Mouse (Mus musculus): ENCODE measurements around the gene Slc25a35. TPM values are rescaled to one million over a fixed set of nuclear protein-coding genes. Genes with fewer than 3 reads are reported as not detected.
"Not testable (repeated sequence)": the region's sequence is repeated elsewhere in the genome, so short reads cannot be mapped to it uniquely, and the experiment has no call there.

Slc25a35 gene
- total and polyA plus RNA-seq, 2 experiments from 2014 or later: 1.3 to 1.4 TPM

GRCm38 (mm10) chr11:68982639-68983369, 14.9 kb downstream of the Slc25a35 start:
- Histone ChIP-seq H3K36me3 (ENCODE audit: insufficient read depth) (peaks cover 10% of the 10 kb centered on the region), H3K27me3 (ENCODE audit: insufficient read depth, low read length) (no peaks in the 10 kb centered on the region), H3K4me1 (ENCODE audit: insufficient read depth) (no peaks in the 10 kb centered on the region), H3K27ac (ENCODE audit: low read depth, low read length) (no peak overlapping the region), H3K4me3 (ENCODE audit: low read depth, low read length) (no peak overlapping the region), H3K9ac (0 out of 2 replicates have a peak overlapping the region, but pooled peaks have one; percentile 1), H3K4me2 (ENCODE audit: low read depth) (no peak overlapping the region), H3K9me3 (ENCODE audit: low read length) (no peaks in the 10 kb centered on the region)
- DNase-seq (peak; percentile 81), ATAC-seq (peak; percentile 50)
- TF ChIP-seq CTCF (IDR thresholded peaks at IDR 0.05; ENCODE audit: low read depth): peak; percentile 88
- 26% methylated on average over 4 of the region's 4 CpGs for WGBS

- 76% methylated on average over 11 of the region's 11 CpGs for WGBS
- Histone ChIP-seq H3K27ac (ENCODE audit: low read depth, low read length) (no peak overlapping the region), H3K4me3 (ENCODE audit: low read depth, low read length) (no peak overlapping the region), H3K36me3 (ENCODE audit: insufficient read depth) (peaks cover 50% of the 10 kb centered on the region), H3K27me3 (ENCODE audit: insufficient read depth, low read length) (no peaks in the 10 kb centered on the region), H3K4me1 (ENCODE audit: insufficient read depth) (no peaks in the 10 kb centered on the region), H3K9me3 (ENCODE audit: low read length) (no peaks in the 10 kb centered on the region), H3K4me2 (ENCODE audit: low read depth) (no peak overlapping the region), H3K9ac (no peak overlapping the region)
- TF ChIP-seq CTCF (IDR thresholded peaks at IDR 0.05; ENCODE audit: low read depth): no peak
- no peak for ATAC-seq
- no peak for DNase-seq
Measured at GRCm38 (mm10) chr11:68987365-68987882, 19.5 kb downstream of the Slc25a35 start.

DNA sequence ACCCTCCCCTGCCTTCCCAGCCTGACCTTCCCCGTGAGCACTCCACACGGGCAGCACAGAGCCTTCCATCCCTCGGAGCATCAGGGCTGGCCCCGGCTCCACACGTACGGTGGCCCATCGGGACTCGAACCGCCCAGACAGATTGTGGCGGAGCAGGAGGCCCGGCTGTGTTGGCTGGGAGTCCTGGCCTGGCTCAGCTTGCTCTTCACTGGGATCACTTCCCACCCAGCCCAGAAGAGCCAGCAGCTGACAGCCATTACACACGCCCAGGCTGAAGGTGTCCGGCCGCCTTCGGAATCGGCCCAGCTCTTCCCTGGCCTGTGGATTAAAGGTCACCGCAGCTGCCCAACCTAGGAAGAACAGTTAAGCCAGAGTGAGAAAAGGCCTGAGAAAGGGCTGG, 20.4 kb downstream of the Slc25a35 start:
- no peak overlapping the region for H3K27ac ChIP-seq (ENCODE audit: low read depth, low read length)
- no peak for ATAC-seq
- no peak for DNase-seq
- 92% methylated on average over 17 of the region's 17 CpGs for WGBS
- no peak overlapping the region for H3K4me3 ChIP-seq (ENCODE audit: low read depth, low read length)
- H3K4me2 ChIP-seq (ENCODE audit: low read depth): no peak overlapping the region
- no peaks in the 10 kb centered on the region for H3K9me3 ChIP-seq (ENCODE audit: low read length)
- H3K4me1 ChIP-seq (ENCODE audit: insufficient read depth): no peaks in the 10 kb centered on the region
- TF ChIP-seq CTCF (IDR thresholded peaks at IDR 0.05; ENCODE audit: low read depth): no peak
- H3K9ac ChIP-seq: no peak overlapping the region
- peaks cover 59% of the 10 kb centered on the region for H3K36me3 ChIP-seq (ENCODE audit: insufficient read depth)
- H3K27me3 ChIP-seq (ENCODE audit: insufficient read depth, low read length): no peaks in the 10 kb centered on the region

- Histone ChIP-seq H3K27ac (ENCODE audit: low read depth, low read length) (no peak overlapping the region), H3K9ac (no peak overlapping the region), H3K4me2 (ENCODE audit: low read depth) (no peak overlapping the region), H3K4me1 (ENCODE audit: insufficient read depth) (no peaks in the 10 kb centered on the region), H3K9me3 (ENCODE audit: low read length) (no peaks in the 10 kb centered on the region), H3K27me3 (ENCODE audit: insufficient read depth, low read length) (no peaks in the 10 kb centered on the region), H3K4me3 (ENCODE audit: low read depth, low read length) (no peak overlapping the region), H3K36me3 (ENCODE audit: insufficient read depth) (peaks cover 89% of the 10 kb centered on the region)
- no peak for TF ChIP-seq CTCF (IDR thresholded peaks at IDR 0.05; ENCODE audit: low read depth)
- 86% methylated on average over 7 of the region's 7 CpGs for WGBS
- DNase-seq: no peak
- no peak for ATAC-seq
Measured at GRCm38 (mm10) chr11:68993122-68993521, 25.2 kb downstream of the Slc25a35 start.

DNA sequence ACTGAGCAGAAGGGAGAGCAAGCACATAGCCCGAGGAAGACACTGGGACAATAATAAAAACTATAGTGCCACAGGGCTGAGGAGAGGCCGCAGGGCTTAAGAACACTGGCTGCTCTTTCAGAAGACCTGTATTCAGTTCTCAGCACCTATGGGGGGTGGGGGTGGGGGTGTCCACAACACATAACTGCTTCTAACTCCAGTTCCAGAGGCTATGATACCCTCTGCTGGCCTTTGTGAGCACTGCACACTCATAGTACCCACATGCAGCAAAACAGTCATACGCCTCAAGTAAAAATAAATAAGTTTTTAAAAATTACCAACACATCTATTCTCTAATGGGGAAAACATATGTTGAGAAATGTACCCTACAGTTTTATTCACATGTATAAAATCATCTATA, 26.4 kb downstream of the Slc25a35 start:
- DNase-seq: no peak
- Histone ChIP-seq H3K27me3 (ENCODE audit: insufficient read depth, low read length) (no peaks in the 10 kb centered on the region), H3K9ac (no peak overlapping the region), H3K27ac (ENCODE audit: low read depth, low read length) (no peak overlapping the region), H3K4me3 (ENCODE audit: low read depth, low read length) (no peak overlapping the region), H3K4me2 (ENCODE audit: low read depth) (no peak overlapping the region), H3K9me3 (ENCODE audit: low read length) (no peaks in the 10 kb centered on the region), H3K4me1 (ENCODE audit: insufficient read depth) (no peaks in the 10 kb centered on the region), H3K36me3 (ENCODE audit: insufficient read depth) (peaks cover 91% of the 10 kb centered on the region)
- WGBS: 93% methylated on average over 3 of the region's 3 CpGs
- TF ChIP-seq CTCF (IDR thresholded peaks at IDR 0.05; ENCODE audit: low read depth): peak; percentile 41
- no peak for ATAC-seq

DNA sequence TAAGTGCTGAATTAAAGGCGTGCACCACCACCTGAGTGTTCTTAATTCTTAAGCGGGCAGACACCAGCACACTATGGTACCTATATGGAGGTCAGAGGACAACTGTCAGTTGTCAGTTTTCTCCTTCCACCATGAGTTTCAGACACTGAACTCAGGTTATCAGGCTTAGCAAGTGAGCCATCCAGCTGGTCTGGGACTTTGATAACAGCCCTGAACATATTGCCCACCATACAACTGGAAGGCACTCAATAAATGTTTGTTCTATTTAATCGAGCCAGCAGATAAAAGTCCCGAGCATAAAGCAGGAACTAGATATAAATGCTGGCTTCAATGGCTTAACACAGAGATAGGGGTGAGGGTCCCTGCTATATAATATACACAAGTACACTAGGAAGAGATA, 29.1 kb downstream of the Slc25a35 start:
- no peaks in the 10 kb centered on the region for H3K9me3 ChIP-seq (ENCODE audit: low read length)
- 96% methylated on average over 4 of the region's 4 CpGs for WGBS
- no peak overlapping the region for H3K27ac ChIP-seq (ENCODE audit: low read depth, low read length)
- no peak overlapping the region for H3K9ac ChIP-seq
- no peaks in the 10 kb centered on the region for H3K4me1 ChIP-seq (ENCODE audit: insufficient read depth)
- ATAC-seq (no peak), DNase-seq (no peak)
- H3K4me2 ChIP-seq (ENCODE audit: low read depth): no peak overlapping the region
- TF ChIP-seq CTCF (IDR thresholded peaks at IDR 0.05; ENCODE audit: low read depth): no peak
- peaks cover 92% of the 10 kb centered on the region for H3K36me3 ChIP-seq (ENCODE audit: insufficient read depth)
- H3K27me3 ChIP-seq (ENCODE audit: insufficient read depth, low read length): no peaks in the 10 kb centered on the region
- no peak overlapping the region for H3K4me3 ChIP-seq (ENCODE audit: low read depth, low read length)

- not testable (repeated sequence) for H3K4me2 ChIP-seq (ENCODE audit: low read depth); H3K4me3 ChIP-seq (ENCODE audit: low read depth, low read length); H3K27me3 ChIP-seq (ENCODE audit: insufficient read depth, low read length); H3K4me1 ChIP-seq (ENCODE audit: insufficient read depth); H3K9ac ChIP-seq; DNase-seq; H3K27ac ChIP-seq (ENCODE audit: low read depth, low read length); H3K9me3 ChIP-seq (ENCODE audit: low read length); ATAC-seq
- 95% methylated on average over 4 of the region's 4 CpGs for WGBS
- H3K36me3 ChIP-seq (ENCODE audit: insufficient read depth): peaks cover 52% of the 10 kb centered on the region
Measured at GRCm38 (mm10) chr11:69002782-69003181, 34.9 kb downstream of the Slc25a35 start.

Measured in forebrain, postnatal 0 days (tissue).